Mouse (Mus musculus): ENCODE data around the gene Rbms3. TPM values are rescaled to one million over a fixed set of nuclear protein-coding genes. Genes with fewer than 3 reads are reported as not detected.

Gene Rbms3
- polyA plus RNA-seq, 1 experiment from 2014 or later, result 68.6 TPM

GRCm38 (mm10) chr9:116834949-116835348 lies 794.8 kb downstream of the Rbms3 start:
- no peak overlapping the region for H3K4me2 ChIP-seq (ENCODE audit: low read length)
- H3K27me3 ChIP-seq (replicated peaks; ENCODE audit: control insufficient read depth, insufficient read depth, low read length), result no peaks in the 10 kb centered on the region
- DNase-seq (ENCODE audit: low spot score) (no peak), ATAC-seq (replicated peaks; ENCODE audit: low FRiP score, low TSS enrichment, low read depth) (no peak)
- no peaks in the 10 kb centered on the region for H3K4me1 ChIP-seq (replicated peaks; ENCODE audit: control insufficient read depth, insufficient read depth, low read length)
- H3K9ac ChIP-seq (ENCODE audit: low read length), result no peak overlapping the region
- H3K36me3 ChIP-seq (ENCODE audit: control insufficient read depth, insufficient read depth, low read length), result no peaks in the 10 kb centered on the region
- H3K9me3 ChIP-seq (ENCODE audit: control insufficient read depth, low read length), result no peaks in the 10 kb centered on the region
- no peak overlapping the region for H3K27ac ChIP-seq (ENCODE audit: low read depth)
- 58% methylated on average over 8 of the region's 8 CpGs for WGBS
- H3K4me3 ChIP-seq (ENCODE audit: low read depth, low read length), result no peak overlapping the region

DNA sequence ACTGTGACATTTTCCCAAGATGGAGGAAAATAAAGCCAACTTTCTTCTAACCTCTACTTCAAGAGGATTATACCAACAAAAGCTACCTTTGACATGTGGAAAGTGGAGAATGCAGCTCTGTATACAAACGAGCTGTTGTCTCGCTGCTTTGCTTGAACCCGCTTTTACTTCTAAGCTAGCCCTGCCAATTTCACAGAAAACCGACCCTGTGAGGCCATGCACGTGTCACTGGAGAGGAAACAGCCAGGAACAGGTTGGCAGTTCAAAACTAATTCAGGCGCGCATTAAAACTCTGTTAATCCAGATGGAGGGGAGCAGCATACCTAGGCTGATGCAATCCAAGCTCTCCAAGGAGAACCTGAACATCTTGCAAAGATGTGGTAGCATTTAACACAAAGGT lies 796.0 kb downstream of the Rbms3 start:
- Histone ChIP-seq H3K4me1 (replicated peaks; ENCODE audit: control insufficient read depth, insufficient read depth, low read length) (no peaks in the 10 kb centered on the region), H3K4me2 (ENCODE audit: low read length) (no peak overlapping the region), H3K9me3 (ENCODE audit: control insufficient read depth, low read length) (no peaks in the 10 kb centered on the region), H3K9ac (ENCODE audit: low read length) (no peak overlapping the region), H3K4me3 (ENCODE audit: low read depth, low read length) (no peak overlapping the region), H3K27ac (ENCODE audit: low read depth) (no peak overlapping the region), H3K36me3 (ENCODE audit: control insufficient read depth, insufficient read depth, low read length) (no peaks in the 10 kb centered on the region), H3K27me3 (replicated peaks; ENCODE audit: control insufficient read depth, insufficient read depth, low read length) (no peaks in the 10 kb centered on the region)
- 80% methylated on average over 7 of the region's 7 CpGs for WGBS
- ATAC-seq (replicated peaks; ENCODE audit: low FRiP score, low TSS enrichment, low read depth) (no peak), DNase-seq (ENCODE audit: low spot score) (no peak)

DNA sequence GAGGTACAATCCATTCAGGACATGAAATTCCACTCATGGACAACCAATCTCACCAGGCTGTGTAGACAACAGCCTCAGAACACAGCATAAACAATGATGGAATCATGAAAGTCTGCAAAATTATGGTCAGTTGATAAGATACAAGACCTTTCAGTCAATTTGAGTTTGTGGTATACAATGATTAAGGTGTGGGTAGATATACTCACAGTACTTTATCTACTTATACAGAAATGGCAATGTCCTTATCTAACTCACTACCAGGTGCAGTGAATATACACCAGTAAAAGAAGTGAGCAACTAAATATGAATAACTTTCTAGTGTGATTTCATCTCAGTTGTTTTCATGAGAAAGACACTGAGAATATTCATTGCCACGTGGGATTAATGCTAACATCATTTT lies 796.9 kb downstream of the Rbms3 start:
- DNase-seq (ENCODE audit: low spot score), result no peak
- ATAC-seq (replicated peaks; ENCODE audit: low FRiP score, low TSS enrichment, low read depth), result no peak
- H3K36me3 ChIP-seq (ENCODE audit: control insufficient read depth, insufficient read depth, low read length), result no peaks in the 10 kb centered on the region
- no peaks in the 10 kb centered on the region for H3K4me1 ChIP-seq (replicated peaks; ENCODE audit: control insufficient read depth, insufficient read depth, low read length)
- no peaks in the 10 kb centered on the region for H3K27me3 ChIP-seq (replicated peaks; ENCODE audit: control insufficient read depth, insufficient read depth, low read length)
- H3K27ac ChIP-seq (ENCODE audit: low read depth), result no peak overlapping the region
- 78% methylated on average over 1 of the region's 1 CpGs for WGBS
- H3K9ac ChIP-seq (ENCODE audit: low read length), result no peak overlapping the region
- no peak overlapping the region for H3K4me2 ChIP-seq (ENCODE audit: low read length)
- no peak overlapping the region for H3K4me3 ChIP-seq (ENCODE audit: low read depth, low read length)
- no peaks in the 10 kb centered on the region for H3K9me3 ChIP-seq (ENCODE audit: control insufficient read depth, low read length)

DNA sequence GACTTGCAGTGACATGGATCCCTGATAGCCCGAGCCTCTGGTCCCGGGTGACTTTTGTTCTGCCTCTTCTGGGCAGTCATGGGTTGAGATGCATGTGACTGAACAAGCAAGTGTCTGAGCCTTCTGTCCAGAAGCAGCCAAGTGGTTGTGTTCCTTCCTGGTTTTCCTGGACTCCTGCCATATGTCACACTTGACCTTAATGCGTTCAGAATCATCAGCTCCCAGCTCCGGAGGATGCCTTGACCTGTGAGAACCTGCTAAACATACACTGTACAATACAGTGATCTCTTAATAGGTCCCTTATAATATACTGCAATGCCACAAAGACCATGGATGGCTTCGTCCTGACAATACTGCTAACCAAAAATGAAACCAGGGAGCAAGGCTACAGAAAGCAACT lies 798.3 kb downstream of the Rbms3 start:
- 73% methylated on average over 5 of the region's 5 CpGs for WGBS
- Histone ChIP-seq H3K4me2 (ENCODE audit: low read length) (no peak overlapping the region), H3K4me1 (replicated peaks; ENCODE audit: control insufficient read depth, insufficient read depth, low read length) (no peaks in the 10 kb centered on the region), H3K9me3 (ENCODE audit: control insufficient read depth, low read length) (no peaks in the 10 kb centered on the region), H3K9ac (ENCODE audit: low read length) (no peak overlapping the region), H3K4me3 (ENCODE audit: low read depth, low read length) (no peak overlapping the region), H3K27me3 (replicated peaks; ENCODE audit: control insufficient read depth, insufficient read depth, low read length) (no peaks in the 10 kb centered on the region), H3K27ac (ENCODE audit: low read depth) (no peak overlapping the region), H3K36me3 (ENCODE audit: control insufficient read depth, insufficient read depth, low read length) (no peaks in the 10 kb centered on the region)
- no peak for DNase-seq (ENCODE audit: low spot score)
- ATAC-seq (replicated peaks; ENCODE audit: low FRiP score, low TSS enrichment, low read depth), result no peak

GRCm38 (mm10) chr9:116829929-116830328 lies 799.8 kb downstream of the Rbms3 start:
- 86% methylated on average over 4 of the region's 4 CpGs for WGBS
- no peak overlapping the region for H3K4me3 ChIP-seq (ENCODE audit: low read depth, low read length)
- H3K36me3 ChIP-seq (ENCODE audit: control insufficient read depth, insufficient read depth, low read length), result no peaks in the 10 kb centered on the region
- H3K9me3 ChIP-seq (ENCODE audit: control insufficient read depth, low read length), result no peaks in the 10 kb centered on the region
- ATAC-seq (replicated peaks; ENCODE audit: low FRiP score, low TSS enrichment, low read depth), result no peak
- no peaks in the 10 kb centered on the region for H3K27me3 ChIP-seq (replicated peaks; ENCODE audit: control insufficient read depth, insufficient read depth, low read length)
- no peak overlapping the region for H3K4me2 ChIP-seq (ENCODE audit: low read length)
- DNase-seq (ENCODE audit: low spot score), result no peak
- no peak overlapping the region for H3K27ac ChIP-seq (ENCODE audit: low read depth)
- no peaks in the 10 kb centered on the region for H3K4me1 ChIP-seq (replicated peaks; ENCODE audit: control insufficient read depth, insufficient read depth, low read length)
- no peak overlapping the region for H3K9ac ChIP-seq (ENCODE audit: low read length)

GRCm38 (mm10) chr9:116821601-116822000 lies 808.1 kb downstream of the Rbms3 start:
- DNase-seq (ENCODE audit: low spot score), result no peak

DNA sequence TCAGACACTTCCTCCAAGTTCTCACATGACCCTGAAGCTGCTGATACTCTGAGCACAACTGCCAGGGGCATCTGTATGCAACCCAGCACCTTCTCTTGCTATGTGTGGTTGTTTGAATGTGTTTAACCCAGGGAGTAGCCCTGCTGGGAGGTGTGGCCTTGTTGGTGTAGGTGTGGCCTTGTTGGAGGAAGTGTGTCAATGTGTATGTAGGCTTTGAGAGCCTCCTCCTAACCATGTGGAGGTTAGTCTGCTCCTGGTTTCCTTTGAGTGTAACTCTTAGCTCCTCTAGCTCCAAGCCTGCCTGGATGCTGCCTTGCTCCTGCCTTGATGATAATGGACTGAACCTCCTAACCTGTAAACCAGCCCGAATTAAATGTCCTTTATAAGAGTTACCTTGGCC lies 812.5 kb downstream of the Rbms3 start:
- Histone ChIP-seq H3K9me3 (ENCODE audit: control insufficient read depth, low read length) (no peaks in the 10 kb centered on the region), H3K27ac (ENCODE audit: low read depth) (no peak overlapping the region), H3K4me2 (ENCODE audit: low read length) (no peak overlapping the region), H3K36me3 (ENCODE audit: control insufficient read depth, insufficient read depth, low read length) (no peaks in the 10 kb centered on the region), H3K4me3 (ENCODE audit: low read depth, low read length) (no peak overlapping the region), H3K9ac (ENCODE audit: low read length) (no peak overlapping the region), H3K4me1 (replicated peaks; ENCODE audit: control insufficient read depth, insufficient read depth, low read length) (peaks cover 4% of the 10 kb centered on the region), H3K27me3 (replicated peaks; ENCODE audit: control insufficient read depth, insufficient read depth, low read length) (no peaks in the 10 kb centered on the region)
- no peak for ATAC-seq (replicated peaks; ENCODE audit: low FRiP score, low TSS enrichment, low read depth)
- DNase-seq (ENCODE audit: low spot score), result no peak
- 79% methylated on average over 1 of the region's 1 CpGs for WGBS

More at GRCm38 (mm10) chr9:116821601-116822000, 808.1 kb downstream of the Rbms3 start:
- H3K4me2 ChIP-seq (ENCODE audit: low read length), result no peak overlapping the region
- H3K27ac ChIP-seq (ENCODE audit: low read depth), result no peak overlapping the region
- no peaks in the 10 kb centered on the region for H3K27me3 ChIP-seq (replicated peaks; ENCODE audit: control insufficient read depth, insufficient read depth, low read length)
- H3K4me1 ChIP-seq (replicated peaks; ENCODE audit: control insufficient read depth, insufficient read depth, low read length), result no peaks in the 10 kb centered on the region
- no peak for ATAC-seq (replicated peaks; ENCODE audit: low FRiP score, low TSS enrichment, low read depth)
- WGBS, result 89% methylated on average over 7 of the region's 7 CpGs
- no peak overlapping the region for H3K9ac ChIP-seq (ENCODE audit: low read length)
- no peaks in the 10 kb centered on the region for H3K9me3 ChIP-seq (ENCODE audit: control insufficient read depth, low read length)
- H3K36me3 ChIP-seq (ENCODE audit: control insufficient read depth, insufficient read depth, low read length), result no peaks in the 10 kb centered on the region; the same call in 1 of the 2 replicates
- H3K4me3 ChIP-seq (ENCODE audit: low read depth, low read length), result no peak overlapping the region

DNA sequence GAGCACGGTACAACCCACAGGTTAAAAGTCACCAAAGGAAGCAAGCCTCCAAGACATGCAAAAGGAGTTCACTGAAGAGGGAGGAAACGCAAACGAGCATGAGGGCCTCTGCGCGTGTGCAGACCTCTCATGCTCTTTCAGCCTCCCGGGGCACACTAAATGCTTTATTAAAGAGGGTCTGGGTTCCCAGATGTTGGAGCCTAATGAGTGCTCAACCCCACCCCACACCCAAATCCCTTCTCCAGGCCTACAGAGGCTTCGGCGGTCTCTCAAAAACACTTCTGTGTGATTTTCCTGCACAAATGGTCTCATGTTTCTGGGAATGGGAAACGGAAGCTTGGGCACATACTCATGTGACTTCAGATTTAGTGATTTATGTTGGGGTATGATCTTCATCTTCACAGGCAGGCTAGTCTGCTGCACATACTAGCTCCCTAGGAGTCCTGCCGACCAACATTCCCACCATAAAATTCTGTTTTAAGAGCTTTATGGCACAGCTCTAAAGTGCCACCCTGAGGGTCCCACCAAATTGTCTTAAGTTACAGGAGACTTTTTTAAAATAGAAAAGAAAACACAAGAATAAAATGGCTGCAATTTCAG lies 815.1 kb downstream of the Rbms3 start:
- no peak overlapping the region for H3K4me3 ChIP-seq (ENCODE audit: low read depth, low read length)
- no peak overlapping the region for H3K4me2 ChIP-seq (ENCODE audit: low read length)
- no peak overlapping the region for H3K9ac ChIP-seq (ENCODE audit: low read length)
- DNase-seq (ENCODE audit: low spot score) (no peak), ATAC-seq (replicated peaks; ENCODE audit: low FRiP score, low TSS enrichment, low read depth) (no peak)
- no peak overlapping the region for H3K27ac ChIP-seq (ENCODE audit: low read depth)
- H3K36me3 ChIP-seq (ENCODE audit: control insufficient read depth, insufficient read depth, low read length), result no peaks in the 10 kb centered on the region
- peaks cover 4% of the 10 kb centered on the region for H3K4me1 ChIP-seq (replicated peaks; ENCODE audit: control insufficient read depth, insufficient read depth, low read length)
- H3K9me3 ChIP-seq (ENCODE audit: control insufficient read depth, low read length), result no peaks in the 10 kb centered on the region
- no peaks in the 10 kb centered on the region for H3K27me3 ChIP-seq (replicated peaks; ENCODE audit: control insufficient read depth, insufficient read depth, low read length)
- 56% methylated on average over 10 of the region's 10 CpGs for WGBS

GRCm38 (mm10) chr9:116813396-116813795 lies 816.3 kb downstream of the Rbms3 start:
- Histone ChIP-seq H3K9me3 (ENCODE audit: control insufficient read depth, low read length) (no peaks in the 10 kb centered on the region), H3K4me3 (ENCODE audit: low read depth, low read length) (no peak overlapping the region), H3K9ac (ENCODE audit: low read length) (no peak overlapping the region), H3K4me1 (replicated peaks; ENCODE audit: control insufficient read depth, insufficient read depth, low read length) (peaks cover 4% of the 10 kb centered on the region), H3K27me3 (replicated peaks; ENCODE audit: control insufficient read depth, insufficient read depth, low read length) (no peaks in the 10 kb centered on the region), H3K27ac (ENCODE audit: low read depth) (no peak overlapping the region), H3K4me2 (ENCODE audit: low read length) (no peak overlapping the region), H3K36me3 (ENCODE audit: control insufficient read depth, insufficient read depth, low read length) (no peaks in the 10 kb centered on the region)
- WGBS, result 36% methylated on average over 2 of the region's 2 CpGs
- DNase-seq (ENCODE audit: low spot score) (no peak), ATAC-seq (replicated peaks; ENCODE audit: low FRiP score, low TSS enrichment, low read depth) (no peak)

All from intestine, embryonic 14.5 days (tissue).